Mouse (Mus musculus) forebrain, embryonic 12.5 days (tissue): ENCODE results near the gene Rhox9. TPM values are rescaled to one million over a fixed set of nuclear protein-coding genes. Genes with fewer than 3 reads are reported as not detected.
"Not testable (repeated sequence)": the region's sequence is repeated elsewhere in the genome, so short reads cannot be mapped to it uniquely, and the experiment has no call there.

ENCODE experiments used
- ATAC-seq: fragments of 200-750 bp; cut with Nextera tagmentation; 2 replicates; pipeline ENCODE4 v1.8.0; 2017; ENCODE audit warnings: moderate TSS enrichment; ENCODE audit not compliant: low FRiP score
- H3K27ac ChIP-seq: fragments of 300-500 bp; sonication (generic); 2 replicates; pipeline ENCODE4 v1.5.1; 2016; ENCODE audit warnings: mild to moderate bottlenecking
- H3K27me3 ChIP-seq: fragments of 300-500 bp; sonication (generic); 2 replicates; pipeline ENCODE4 v1.6.1; 2016; ENCODE audit warnings: mild to moderate bottlenecking
- H3K36me3 ChIP-seq: fragments of 300-500 bp; sonication (generic); replicated peaks from 2 replicates; pipeline ENCODE4 v1.6.1; 2016; ENCODE audit warnings: mild to moderate bottlenecking
- H3K4me1 ChIP-seq: fragments of 300-500 bp; sonication (generic); 2 replicates; pipeline ENCODE4 v1.6.1; 2016
- H3K4me2 ChIP-seq: fragments of 300-500 bp; sonication (generic); 2 replicates; pipeline ENCODE4 v1.6.1; 2016; ENCODE audit warnings: mild to moderate bottlenecking, moderate library complexity
- H3K4me3 ChIP-seq: fragments of 300-500 bp; sonication (generic); replicated peaks from 2 replicates; pipeline ENCODE4 v1.5.1; 2016; ENCODE audit warnings: mild to moderate bottlenecking
- H3K9ac ChIP-seq: fragments of 300-500 bp; sonication (generic); 2 replicates; pipeline ENCODE4 v1.6.1; 2016; ENCODE audit warnings: mild to moderate bottlenecking
- H3K9me3 ChIP-seq: fragments of 300-500 bp; sonication (generic); 2 replicates; pipeline ENCODE4 v1.6.1; 2016
- WGBS: fragments of 180-500 bp; shearing (Covaris S2); methylation state at CpG from one replicate; pipeline ENCODE4 v1.1.7; 2016; 5-methylcytosine and 5-hydroxymethylcytosine counted together
- polyA plus RNA-seq: library from polyadenylated mRNA; unstranded; fragments of >200 nt; fragmentation: Nextera tagmentation; extraction: Ambion mirVana; gene quantifications from 2 replicates; pipeline ENCODE4 v1.2.1, GENCODE M21; 2016

Gene Rhox9
- polyA plus RNA-seq, result not detected in 2 replicates

- not testable (repeated sequence) for H3K27me3 ChIP-seq, H3K36me3 ChIP-seq, H3K4me2 ChIP-seq, H3K9ac ChIP-seq, H3K9me3 ChIP-seq, H3K4me1 ChIP-seq, H3K27ac ChIP-seq, H3K4me3 ChIP-seq, ATAC-seq
- WGBS, result 92% methylated on average over 12 of the region's 18 CpGs
These were observed at the start of gene Rhox9 for GRCm38 (mm10) chrX:37901670-37902069. Rhox9 (minus strand) TSS chrX:37901770.

- Histone ChIP-seq H3K36me3 (no peaks in the 10 kb centered on the region), H3K4me1 (no peaks in the 10 kb centered on the region), H3K9ac (no peak overlapping the region), H3K27ac (no peak overlapping the region), H3K27me3 (no peaks in the 10 kb centered on the region), H3K4me3 (no peak overlapping the region), H3K9me3 (no peaks in the 10 kb centered on the region), H3K4me2 (no peak overlapping the region)
- WGBS, result 67% methylated on average over 4 of the region's 4 CpGs
- no peak for ATAC-seq
These were observed 14.7 kb upstream of the Rhox9 start for GRCm38 (mm10) chrX:37916311-37916710.

- Histone ChIP-seq H3K9ac (no peak overlapping the region), H3K9me3 (no peaks in the 10 kb centered on the region), H3K4me2 (no peak overlapping the region), H3K4me3 (no peak overlapping the region), H3K27ac (no peak overlapping the region), H3K36me3 (no peaks in the 10 kb centered on the region), H3K27me3 (no peaks in the 10 kb centered on the region), H3K4me1 (no peaks in the 10 kb centered on the region)
- whole genome bisulfite sequencing, result 56% methylated on average over 7 of the region's 7 CpGs
- no peak for ATAC-seq
These were observed 7.0 kb upstream of the Rhox9 start for GRCm38 (mm10) chrX:37908581-37908980.

- Histone ChIP-seq H3K27ac (no peak overlapping the region), H3K9ac (no peak overlapping the region), H3K27me3 (no peaks in the 10 kb centered on the region), H3K9me3 (no peaks in the 10 kb centered on the region), H3K4me2 (no peak overlapping the region), H3K4me3 (no peak overlapping the region), H3K36me3 (no peaks in the 10 kb centered on the region), H3K4me1 (no peaks in the 10 kb centered on the region)
- ATAC-seq, result no peak
- whole genome bisulfite sequencing, result 84% methylated on average over 5 of the region's 5 CpGs
These were observed 2.2 kb upstream of the Rhox9 start for GRCm38 (mm10) chrX:37903727-37904126.

GRCm38 (mm10) chrX:37897132-37897531 is 4.4 kb downstream of the Rhox9 start, which contains the start of gene Rhox7b:
Rhox7b (minus strand) TSS chrX:37897232.
- not testable (repeated sequence) for H3K27me3 ChIP-seq, H3K27ac ChIP-seq, H3K36me3 ChIP-seq, H3K4me3 ChIP-seq, H3K4me2 ChIP-seq, ATAC-seq, H3K4me1 ChIP-seq, H3K9ac ChIP-seq, H3K9me3 ChIP-seq
- WGBS, result 88% methylated on average over 9 of the region's 9 CpGs

- H3K9ac ChIP-seq, result no peak within 1 kb of the TSS
- no peaks in the 10 kb centered on the region for H3K27me3 ChIP-seq
- H3K4me3 ChIP-seq, result no peak within 1 kb of the TSS
- no peaks in the 10 kb centered on the region for H3K4me1 ChIP-seq
- no peak for ATAC-seq
- 79% methylated on average over 4 of the region's 4 CpGs for WGBS
- H3K4me2 ChIP-seq, result no peak within 1 kb of the TSS
- no peaks in the 10 kb centered on the region for H3K9me3 ChIP-seq
- H3K27ac ChIP-seq, result no peak within 1 kb of the TSS
- no peaks in the 10 kb centered on the region for H3K36me3 ChIP-seq
These were observed 22.7 kb downstream of the Rhox9 start, which contains the start of gene Rhox8 for GRCm38 (mm10) chrX:37878844-37879243. Rhox8 (minus strand) TSS chrX:37878944.

GRCm38 (mm10) chrX:37871641-37872040 is 29.9 kb downstream of the Rhox9 start:
- H3K4me2 ChIP-seq, result no peak overlapping the region
- no peaks in the 10 kb centered on the region for H3K4me1 ChIP-seq
- no peak overlapping the region for H3K27ac ChIP-seq
- H3K9ac ChIP-seq, result no peak overlapping the region
- no peaks in the 10 kb centered on the region for H3K27me3 ChIP-seq
- no peak overlapping the region for H3K4me3 ChIP-seq
- 91% methylated on average over 2 of the region's 2 CpGs for WGBS
- H3K36me3 ChIP-seq, result no peaks in the 10 kb centered on the region
- no peak for ATAC-seq
- H3K9me3 ChIP-seq, result no peaks in the 10 kb centered on the region

Other genes with a start within 250 kb of the Rhox9 start
- not detected in 2 replicates for gene Rhox3h, start 233.0 kb downstream of the Rhox9 start, polyA plus RNA-seq
- gene Rhox2h, start 228.5 kb downstream of the Rhox9 start, polyA plus RNA-seq, result not detected in 2 replicates
- 0.45 and 0.88 TPM in 2 replicates for gene Rhox5, start 96.9 kb downstream of the Rhox9 start, polyA plus RNA-seq
- gene Rhox6, start 74.9 kb downstream of the Rhox9 start, polyA plus RNA-seq, result not detected in 2 replicates
- not detected in 2 replicates for gene Rhox7a, start 70.1 kb downstream of the Rhox9 start, polyA plus RNA-seq
- 0.15 TPM in 1 of 2 replicates, not detected in the other for gene Rhox8, start 22.8 kb downstream of the Rhox9 start, polyA plus RNA-seq
- not detected in 2 replicates for gene Rhox7b, start 4.5 kb downstream of the Rhox9 start, polyA plus RNA-seq
- gene Btg1-ps1, start 117.0 kb upstream of the Rhox9 start, polyA plus RNA-seq, result not detected in 2 replicates
- not detected in 2 replicates for gene Btg1-ps2, start 141.3 kb upstream of the Rhox9 start, polyA plus RNA-seq
- not detected in 2 replicates for gene Rhox10, start 164.7 kb upstream of the Rhox9 start, polyA plus RNA-seq
- not detected in 2 replicates for gene Rhox11, start 183.4 kb upstream of the Rhox9 start, polyA plus RNA-seq
- not detected in 2 replicates for gene Rhox12, start 209.1 kb upstream of the Rhox9 start, polyA plus RNA-seq
- not detected in 2 replicates for gene Rhox13, start 219.4 kb upstream of the Rhox9 start, polyA plus RNA-seq